Mouse (Mus musculus) forebrain, postnatal 0 days (tissue): ENCODE measurements around the gene Cnot2. TPM values are rescaled to one million over a fixed set of nuclear protein-coding genes. Genes with fewer than 3 reads are reported as not detected.
"Not testable (repeated sequence)": the region's sequence is repeated elsewhere in the genome, so short reads cannot be mapped to it uniquely, and the experiment has no call there.

ENCODE experiments used
- ATAC-seq: fragments of 200-750 bp; cut with Nextera tagmentation; 2 replicates; pipeline ENCODE4 v1.8.0; 2017; ENCODE audit warnings: mild to moderate bottlenecking, moderate library complexity
- DNase-seq: peaks from one replicate; pipeline ENCODE4 v3.0.0-alpha.2; 2015
- H3K27ac ChIP-seq: fragments of 300-500 bp; sonication (generic); 2 replicates; pipeline ENCODE4 v1.5.1; 2014; ENCODE audit warnings: low read depth, mild to moderate bottlenecking, antibody characterized with exemption, low read length, moderate library complexity, mixed read lengths
- H3K27me3 ChIP-seq: fragments of 300-500 bp; sonication (generic); 2 replicates; pipeline ENCODE4 v1.6.1; 2014; ENCODE audit warnings: mild to moderate bottlenecking, low read length, mixed read lengths; ENCODE audit not compliant: insufficient read depth
- H3K36me3 ChIP-seq: fragments of 300-500 bp; sonication (generic); 2 replicates; pipeline ENCODE4 v1.6.1; 2014; ENCODE audit warnings: mild to moderate bottlenecking, moderate library complexity; ENCODE audit not compliant: insufficient read depth
- H3K4me1 ChIP-seq: fragments of 300-500 bp; sonication (generic); 2 replicates; pipeline ENCODE4 v1.6.1; 2014; ENCODE audit warnings: antibody characterized with exemption; ENCODE audit not compliant: insufficient read depth
- H3K4me2 ChIP-seq: fragments of 300-500 bp; sonication (generic); 2 replicates; pipeline ENCODE4 v1.6.1; 2014; ENCODE audit warnings: low read depth, mild to moderate bottlenecking, moderate library complexity
- H3K4me3 ChIP-seq: fragments of 300-500 bp; sonication (generic); 2 replicates; pipeline ENCODE4 v1.5.1; 2014; ENCODE audit warnings: low read depth, low read length, mixed read lengths
- H3K9ac ChIP-seq: fragments of 300-500 bp; sonication (generic); 2 replicates; pipeline ENCODE4 v1.6.1; 2014; ENCODE audit warnings: mild to moderate bottlenecking
- H3K9me3 ChIP-seq: fragments of 300-500 bp; sonication (generic); 2 replicates; pipeline ENCODE4 v1.6.1; 2016; ENCODE audit warnings: low read length
- CTCF ChIP-seq: sonication (generic); IDR thresholded peaks from 2 replicates; pipeline ENCODE4 v1.5.1; 2016; ENCODE audit warnings: antibody characterized with exemption, control low read depth, low read depth
- WGBS: fragments of 180-500 bp; shearing (Covaris S2); extraction: QIAGEN DNeasy Blood & Tissue Kit; methylation state at CpG from one replicate; pipeline ENCODE4 v1.1.7; 2014; 5-methylcytosine and 5-hydroxymethylcytosine counted together
- polyA plus RNA-seq: library from polyadenylated mRNA; unstranded; fragments of >200 nt; fragmentation: Nextera tagmentation; extraction: Ambion mirVana; gene quantifications from 2 replicates; pipeline ENCODE4 v1.2.1, GENCODE M21; 2015
- total RNA-seq: library from RNA; depleted of rRNA; stranded (reverse); fragments of >200 nt; gene quantifications from 2 replicates; pipeline ENCODE4 v1.2.3, GENCODE M21; 2014

Gene Cnot2
- total and polyA plus RNA-seq, 2 experiments from 2014 or later, result 75.8 to 111 TPM

GRCm38 (mm10) chr10:116582738-116583137, 1.4 kb upstream of the Cnot2 start:
- ATAC-seq, result no peak
- Histone ChIP-seq H3K27me3 (no peaks in the 10 kb centered on the region), H3K36me3 (0 out of 2 replicates have a peak, but pooled peaks cover 7% of the 10 kb centered on the region), H3K4me2 (peak overlapping the region; percentile 71), H3K9me3 (no peaks in the 10 kb centered on the region), H3K4me1 (0 out of 2 replicates have a peak, but pooled peaks cover 6% of the 10 kb centered on the region), H3K27ac (no peak overlapping the region), H3K4me3 (peak overlapping the region; percentile 96), H3K9ac (no peak overlapping the region)
- no peak for TF ChIP-seq CTCF
- 33% methylated on average over 6 of the region's 6 CpGs for WGBS
- DNase-seq, result no peak

- H3K27me3 ChIP-seq, result no peaks in the 10 kb centered on the region
- peak overlapping the region; percentile 99 for H3K27ac ChIP-seq
- WGBS, result 3% methylated on average over 57 of the region's 67 CpGs
- H3K9ac ChIP-seq, result peak overlapping the region; percentile 91
- DNase-seq (peak; percentile 18), ATAC-seq (peak; percentile 72)
- TF ChIP-seq CTCF, result no peak
- no peaks in the 10 kb centered on the region for H3K9me3 ChIP-seq
- H3K36me3 ChIP-seq, result 0 out of 2 replicates have a peak, but pooled peaks cover 7% of the 10 kb centered on the region
- H3K4me3 ChIP-seq, result peak overlapping the region; percentile 96
- H3K4me2 ChIP-seq, result peak overlapping the region; percentile 71
- 0 out of 2 replicates have a peak, but pooled peaks cover 6% of the 10 kb centered on the region for H3K4me1 ChIP-seq
Measured at GRCm38 (mm10) chr10:116581719-116582481, 589 bp upstream of the Cnot2 start.

GRCm38 (mm10) chr10:116580591-116581358, 536 bp downstream of the Cnot2 start:
- Histone ChIP-seq H3K27ac (peak overlapping the region; percentile 99), H3K9me3 (no peaks in the 10 kb centered on the region), H3K9ac (peak overlapping the region; percentile 91), H3K4me3 (peak overlapping the region; percentile 96), H3K4me2 (peak overlapping the region; percentile 71), H3K27me3 (no peaks in the 10 kb centered on the region), H3K36me3 (0 out of 2 replicates have a peak, but pooled peaks cover 7% of the 10 kb centered on the region), H3K4me1 (0 out of 2 replicates have a peak, but pooled peaks cover 6% of the 10 kb centered on the region)
- ATAC-seq, result peak; percentile 86
- no peak for DNase-seq
- no peak for TF ChIP-seq CTCF
- WGBS, result 4% methylated on average over 56 of the region's 71 CpGs

- no peak for ATAC-seq
- no peak for DNase-seq
- Histone ChIP-seq H3K4me2 (peak overlapping the region; percentile 71; the same call in 1 of the 2 replicates), H3K4me1 (0 out of 2 replicates have a peak, but pooled peaks cover 6% of the 10 kb centered on the region), H3K9ac (no peak overlapping the region), H3K36me3 (no peaks in the 10 kb centered on the region), H3K27ac (no peak overlapping the region), H3K4me3 (no peak overlapping the region), H3K9me3 (no peaks in the 10 kb centered on the region), H3K27me3 (no peaks in the 10 kb centered on the region)
- no peak for TF ChIP-seq CTCF
Measured at GRCm38 (mm10) chr10:116579478-116579877, 1.8 kb downstream of the Cnot2 start.

- Histone ChIP-seq H3K27ac (no peak overlapping the region), H3K4me3 (no peak overlapping the region), H3K36me3 (no peaks in the 10 kb centered on the region), H3K9ac (no peak overlapping the region), H3K4me1 (0 out of 2 replicates have a peak, but pooled peaks cover 6% of the 10 kb centered on the region), H3K9me3 (no peaks in the 10 kb centered on the region), H3K27me3 (no peaks in the 10 kb centered on the region), H3K4me2 (no peak overlapping the region)
- no peak for TF ChIP-seq CTCF
- DNase-seq (no peak), ATAC-seq (no peak)
Measured at GRCm38 (mm10) chr10:116578375-116578774, 2.9 kb downstream of the Cnot2 start.

GRCm38 (mm10) chr10:116577181-116577580, 4.1 kb downstream of the Cnot2 start:
- no peaks in the 10 kb centered on the region for H3K27me3 ChIP-seq
- DNase-seq (no peak), ATAC-seq (no peak)
- 95% methylated on average over 3 of the region's 3 CpGs for WGBS
- H3K27ac ChIP-seq, result no peak overlapping the region
- no peaks in the 10 kb centered on the region for H3K9me3 ChIP-seq
- no peak overlapping the region for H3K9ac ChIP-seq
- TF ChIP-seq CTCF, result peak; percentile 19; the same call in 1 of the 2 replicates
- H3K4me3 ChIP-seq, result no peak overlapping the region
- 0 out of 2 replicates have a peak, but pooled peaks cover 6% of the 10 kb centered on the region for H3K4me1 ChIP-seq
- no peaks in the 10 kb centered on the region for H3K36me3 ChIP-seq
- H3K4me2 ChIP-seq, result no peak overlapping the region

GRCm38 (mm10) chr10:116576071-116576470, 5.2 kb downstream of the Cnot2 start:
- not testable (repeated sequence) for H3K4me2 ChIP-seq, DNase-seq, H3K4me1 ChIP-seq, H3K36me3 ChIP-seq, H3K9me3 ChIP-seq, H3K4me3 ChIP-seq, H3K27me3 ChIP-seq, H3K27ac ChIP-seq, ATAC-seq, H3K9ac ChIP-seq
- 78% methylated on average over 2 of the region's 2 CpGs for WGBS
